Mouse (Mus musculus) erythroblast, embryonic 14.5 days (primary cell): ENCODE data around the gene Irf7. TPM values are rescaled to one million over a fixed set of nuclear protein-coding genes. Genes with fewer than 3 reads are reported as not detected.

ENCODE experiments used
- H3K27me3 ChIP-seq: 2 replicates; pipeline ENCODE4 v1.6.1; 2012; ENCODE audit warnings: inconsistent platforms; ENCODE audit not compliant: control insufficient read depth
- H3K36me3 ChIP-seq: 2 replicates; pipeline ENCODE4 v1.6.1; 2012; ENCODE audit warnings: mild to moderate bottlenecking, inconsistent platforms; ENCODE audit not compliant: control insufficient read depth
- H3K4me1 ChIP-seq: 2 replicates; pipeline ENCODE4 v1.6.1; 2012; ENCODE audit warnings: inconsistent platforms; ENCODE audit not compliant: control insufficient read depth
- H3K4me3 ChIP-seq: replicated peaks from 2 replicates; pipeline ENCODE3; 2012; ENCODE audit warnings: moderate library complexity, mild to moderate bottlenecking, inconsistent platforms
- H3K9me3 ChIP-seq: 2 replicates; pipeline ENCODE4 v1.6.1; 2012; ENCODE audit warnings: low read length, inconsistent platforms, mixed read lengths; ENCODE audit not compliant: control insufficient read depth
- GATA1 ChIP-seq: IDR thresholded peaks from 2 replicates; pipeline ENCODE4 v1.6.1; 2012; ENCODE audit warnings: low read length, inconsistent platforms, mixed read lengths
- TAL1 ChIP-seq: IDR thresholded peaks from 3 replicates; pipeline ENCODE4 v1.6.1; 2012; ENCODE audit warnings: low read length, inconsistent platforms, mixed read lengths
- polyA plus RNA-seq: library from polyadenylated mRNA; stranded (reverse); fragments of >175 nt; gene quantifications from 2 replicates; pipeline ENCODE4 v1.2.3, GENCODE M21; 2012

Gene Irf7
- polyA plus RNA-seq, 1 experiment = 2.9 TPM

- TF ChIP-seq TAL1 (no peak), GATA1 (no peak)
- H3K4me1 ChIP-seq = peaks cover 44% of the 10 kb centered on the region
- peaks cover 3% of the 10 kb centered on the region; the same call in 1 of the 2 replicates for H3K9me3 ChIP-seq
- H3K36me3 ChIP-seq = peaks cover 43% of the 10 kb centered on the region
- H3K4me3 ChIP-seq = peak within 1 kb of the TSS; percentile 87
- no peaks in the 10 kb centered on the region for H3K27me3 ChIP-seq
Measured at GRCm38 (mm10) chr7:141228279-141229067, 37.8 kb downstream of the Irf7 start, which contains the start of gene Phrf1. Phrf1 (plus strand) TSS chr7:141228784.

DNA sequence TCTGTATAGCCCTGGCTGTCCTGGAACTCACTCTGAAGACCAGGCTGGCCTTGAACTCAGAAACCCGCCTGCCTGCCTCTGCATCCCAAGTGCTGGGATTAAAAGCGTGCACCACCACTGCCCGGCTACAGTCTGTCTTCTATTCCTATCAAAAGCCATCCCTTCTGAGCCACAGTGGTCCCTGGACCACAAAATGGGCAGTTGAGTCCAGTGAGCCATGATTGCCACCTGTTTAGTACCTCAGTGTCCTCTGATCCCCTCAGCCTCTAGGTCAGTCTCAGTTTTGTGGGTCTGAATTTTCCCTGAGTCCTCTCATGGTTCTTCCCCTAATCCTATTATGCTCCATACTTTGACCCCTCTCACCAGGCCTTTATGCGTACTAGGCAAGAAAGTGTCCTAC, 38.5 kb downstream of the Irf7 start:
- peaks cover 36% of the 10 kb centered on the region for H3K36me3 ChIP-seq
- no peaks in the 10 kb centered on the region for H3K27me3 ChIP-seq
- TF ChIP-seq GATA1 = no peak
- TF ChIP-seq TAL1 = no peak
- H3K9me3 ChIP-seq = peaks cover 3% of the 10 kb centered on the region; the same call in 1 of the 2 replicates
- H3K4me3 ChIP-seq = peak overlapping the region; percentile 87
- peaks cover 50% of the 10 kb centered on the region for H3K4me1 ChIP-seq

- peaks cover 3% of the 10 kb centered on the region; the same call in 1 of the 2 replicates for H3K9me3 ChIP-seq
- H3K36me3 ChIP-seq = peaks cover 24% of the 10 kb centered on the region
- no peak overlapping the region for H3K4me3 ChIP-seq
- no peaks in the 10 kb centered on the region for H3K27me3 ChIP-seq
- H3K4me1 ChIP-seq = peaks cover 52% of the 10 kb centered on the region
- no peak for TF ChIP-seq TAL1
- no peak for TF ChIP-seq GATA1
Measured at GRCm38 (mm10) chr7:141226535-141226934, 39.7 kb downstream of the Irf7 start.

GRCm38 (mm10) chr7:141222696-141223215, 43.5 kb downstream of the Irf7 start:
- Histone ChIP-seq H3K27me3 (no peaks in the 10 kb centered on the region), H3K9me3 (peaks cover 3% of the 10 kb centered on the region; the same call in 1 of the 2 replicates), H3K36me3 (peaks cover 36% of the 10 kb centered on the region), H3K4me3 (peak overlapping the region; percentile 76), H3K4me1 (peaks cover 59% of the 10 kb centered on the region)
- no peak for TF ChIP-seq GATA1
- no peak for TF ChIP-seq TAL1

DNA sequence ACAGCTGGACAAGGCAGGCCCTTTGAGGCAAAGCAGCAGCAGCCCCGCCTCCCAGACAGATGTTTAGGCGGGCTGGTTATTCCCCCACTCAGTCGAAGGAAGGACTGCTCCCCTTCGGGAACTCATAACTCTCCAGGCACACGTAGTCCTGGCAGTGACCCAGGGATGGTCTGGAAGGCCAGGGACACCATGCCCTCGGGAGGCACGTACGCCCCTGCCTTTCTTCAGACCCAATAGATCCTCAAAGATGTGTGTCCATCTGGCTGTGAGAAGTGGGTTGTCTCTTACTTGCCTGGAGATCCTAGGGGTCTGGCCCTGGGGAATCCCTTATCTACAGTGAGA, 44.2 kb downstream of the Irf7 start:
- Histone ChIP-seq H3K9me3 (peaks cover 3% of the 10 kb centered on the region; the same call in 1 of the 2 replicates), H3K4me1 (peaks cover 60% of the 10 kb centered on the region)
- TF ChIP-seq GATA1 (no peak), TAL1 (no peak)

DNA sequence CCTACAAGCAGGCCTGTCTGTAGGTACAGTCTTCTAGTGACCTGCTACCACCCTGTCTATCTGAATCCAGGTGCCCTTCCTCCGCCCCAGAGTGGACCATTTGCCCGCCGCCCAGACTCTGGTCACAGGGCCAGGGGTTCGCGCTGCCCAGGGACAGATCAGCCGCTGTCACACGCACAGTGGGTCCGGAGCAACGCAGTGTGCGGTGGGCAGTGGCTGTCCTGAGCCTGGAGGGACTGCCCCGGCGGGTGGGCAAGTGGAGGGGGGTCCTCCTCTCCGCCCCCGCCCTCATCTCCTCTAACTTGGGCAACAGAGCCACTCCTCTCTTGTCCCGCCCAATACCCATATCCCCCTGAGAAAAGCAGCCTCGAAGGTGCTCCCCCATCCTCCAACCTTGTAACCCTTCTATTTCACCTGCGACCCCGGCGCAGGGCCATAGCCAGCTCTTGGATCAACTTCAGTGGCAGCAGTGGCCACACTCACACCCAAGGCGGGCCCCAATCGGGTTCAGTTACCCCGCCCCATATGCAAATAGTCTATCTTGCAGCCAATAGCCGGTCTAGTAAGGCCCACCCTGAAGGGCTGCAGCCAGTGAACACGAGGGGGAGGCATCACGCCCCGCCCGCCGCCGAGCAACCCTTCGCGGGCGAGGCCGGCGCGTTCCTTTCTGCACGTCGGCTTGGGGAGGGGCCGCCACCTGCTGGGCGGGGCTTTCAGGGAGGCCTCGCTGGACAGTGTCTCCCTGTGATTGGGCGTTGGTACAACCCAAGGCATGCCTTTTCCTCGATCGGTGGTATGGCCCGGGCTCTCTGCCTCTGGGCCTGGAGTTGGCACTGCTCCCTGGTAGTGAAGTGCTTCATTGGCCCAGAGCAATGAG, 44.8 kb downstream of the Irf7 start:
- Histone ChIP-seq H3K4me3 (peak overlapping the region; percentile 76), H3K9me3 (no peaks in the 10 kb centered on the region), H3K36me3 (peaks cover 49% of the 10 kb centered on the region), H3K4me1 (peaks cover 66% of the 10 kb centered on the region), H3K27me3 (no peaks in the 10 kb centered on the region)
- TF ChIP-seq TAL1 (no peak), GATA1 (no peak)

More for the DNA sequence above, 44.2 kb downstream of the Irf7 start:
- Histone ChIP-seq H3K4me3 (peak overlapping the region; percentile 76), H3K36me3 (peaks cover 43% of the 10 kb centered on the region), H3K27me3 (no peaks in the 10 kb centered on the region)

GRCm38 (mm10) chr7:141220377-141220776, 45.9 kb downstream of the Irf7 start:
- TF ChIP-seq GATA1 = no peak
- TF ChIP-seq TAL1 = no peak
- H3K9me3 ChIP-seq = no peaks in the 10 kb centered on the region
- H3K36me3 ChIP-seq = peaks cover 50% of the 10 kb centered on the region
- H3K4me3 ChIP-seq = peak overlapping the region; percentile 76
- H3K27me3 ChIP-seq = no peaks in the 10 kb centered on the region
- H3K4me1 ChIP-seq = peaks cover 76% of the 10 kb centered on the region

- peaks cover 84% of the 10 kb centered on the region for H3K4me1 ChIP-seq
- no peak for TF ChIP-seq GATA1
- peak overlapping the region; percentile 10 for H3K4me3 ChIP-seq
- no peaks in the 10 kb centered on the region for H3K9me3 ChIP-seq
- H3K36me3 ChIP-seq = peaks cover 50% of the 10 kb centered on the region
- H3K27me3 ChIP-seq = no peaks in the 10 kb centered on the region
Measured at GRCm38 (mm10) chr7:141219558-141220099, 46.7 kb downstream of the Irf7 start.
